Mouse (Mus musculus) effector memory CD4-positive, alpha-beta T cell, adult 5 months (primary cell): Measurements from ENCODE around the gene Nfic. TPM values are rescaled to one million over a fixed set of nuclear protein-coding genes. Genes with fewer than 3 reads are reported as not detected.

Source experiments
- polyA plus RNA-seq: library from polyadenylated mRNA; unstranded; fragments of 100-300 nt; shearing (Covaris generic); gene quantifications from one replicate; pipeline ENCODE4 v1.2.1, GENCODE M21; 2017

The Nfic gene
- polyA plus RNA-seq, result 17.9 TPM

DNA sequence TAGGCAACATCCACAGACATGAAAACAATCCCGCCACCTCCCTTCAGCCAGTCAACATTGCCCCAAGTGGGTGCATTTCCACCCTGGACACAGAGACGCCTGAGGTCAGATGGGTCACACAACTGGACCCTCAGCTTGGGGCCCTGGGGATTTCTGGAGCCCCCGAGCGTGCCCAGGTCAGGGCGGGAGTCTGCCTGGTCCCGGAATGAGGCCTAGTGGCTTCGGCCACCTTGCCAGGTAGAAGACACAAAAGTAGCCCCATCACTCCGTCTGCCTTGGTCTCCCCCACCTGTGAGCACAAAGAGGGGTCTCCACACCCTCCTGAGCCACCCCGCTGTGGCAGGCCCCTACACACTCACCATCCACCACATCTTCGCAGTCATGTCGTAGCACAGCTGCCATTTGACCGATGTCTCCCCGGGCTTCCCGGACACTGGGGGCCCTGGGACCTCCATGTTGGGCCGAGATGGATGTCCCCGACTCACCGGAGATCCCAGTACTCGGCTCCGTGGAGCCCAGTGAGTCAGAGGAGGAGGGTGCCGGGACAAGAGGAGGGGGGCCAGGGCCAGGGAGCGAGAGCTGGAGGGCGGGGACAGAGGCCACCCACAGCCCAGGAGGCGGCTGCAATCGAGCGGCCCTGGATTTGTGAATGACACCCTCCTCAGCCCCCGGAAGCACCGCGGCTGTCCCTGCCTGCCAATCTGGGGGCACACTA is at the start of gene Nfic:
Gene Nfic, minus strand, starts transcription at position 455 of the 715 bp plus-strand sequence.

DNA sequence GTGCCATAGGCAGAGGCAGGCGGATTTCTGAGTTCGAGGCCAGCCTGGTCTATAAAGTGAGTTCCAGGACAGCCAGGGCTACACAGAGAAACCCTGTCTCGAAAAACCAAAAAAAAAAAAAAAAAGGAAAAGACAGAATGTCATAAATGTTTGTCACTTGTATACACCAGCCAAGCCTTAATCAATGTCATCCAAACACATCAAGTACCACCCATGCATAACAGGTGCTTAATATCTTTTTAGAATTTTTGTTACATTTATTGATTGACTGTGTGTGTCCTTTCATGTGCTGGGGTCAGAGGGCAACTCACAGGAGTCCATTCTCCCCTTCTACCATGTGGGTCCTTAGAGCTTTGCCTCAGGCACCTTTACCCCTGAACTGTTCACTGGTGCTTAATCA is 44.6 kb upstream of the Nfic start, which contains the start of gene S1pr4:
Gene S1pr4, minus strand, starts transcription at position 101 of the 400 bp plus-strand sequence.

DNA sequence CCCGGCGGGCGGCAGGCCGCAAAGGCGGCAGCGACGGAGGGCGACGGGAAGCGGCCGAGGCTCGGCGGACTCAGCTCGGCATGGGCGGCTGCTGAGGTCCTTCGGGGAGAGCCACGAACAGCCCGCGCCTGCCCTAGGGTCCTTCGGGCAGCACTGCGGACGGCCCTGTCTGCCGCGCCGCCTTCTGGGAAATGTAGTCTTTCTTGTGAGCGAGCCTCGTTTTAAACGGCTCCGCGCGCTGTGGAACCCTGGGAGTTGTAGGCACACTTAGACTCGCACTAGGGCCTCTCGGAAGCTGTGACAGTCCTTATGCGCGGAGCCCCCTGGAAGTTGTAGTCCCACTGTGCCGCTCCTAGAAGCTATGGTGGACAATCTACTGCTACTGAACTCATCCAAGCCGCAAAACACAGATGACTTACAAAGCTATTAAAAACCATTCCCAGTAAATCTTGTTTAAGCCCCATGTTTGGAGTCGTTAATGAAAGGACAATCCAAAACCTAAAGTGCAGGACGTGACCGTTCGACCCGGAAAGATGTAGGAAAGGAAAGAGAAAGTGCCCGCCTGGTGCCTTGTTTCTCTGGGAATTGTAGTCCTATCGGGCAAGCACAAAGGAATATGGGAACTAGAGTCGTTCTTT is 40.9 kb upstream of the Nfic start, which contains the start of gene Ncln:
Gene Ncln, minus strand, starts transcription at position 129 of the 638 bp plus-strand sequence.

DNA sequence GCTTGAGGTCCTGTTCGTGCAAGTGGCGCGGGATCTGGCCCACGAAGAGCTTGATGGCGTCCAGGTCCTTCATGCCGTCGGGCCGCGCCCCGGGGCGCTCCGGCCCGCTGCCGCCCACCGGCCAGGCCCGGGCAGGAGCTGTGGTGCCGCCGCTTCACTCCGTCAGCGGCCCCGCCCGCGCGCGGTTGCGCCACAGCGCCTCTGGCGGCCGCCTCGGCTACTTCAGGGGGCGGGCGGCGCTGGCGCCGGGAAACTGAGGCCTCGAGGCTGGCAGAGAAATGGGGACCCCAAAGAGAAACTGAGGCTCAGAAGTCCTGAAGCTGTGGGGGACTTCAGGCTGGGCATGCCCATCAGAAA is 27.1 kb upstream of the Nfic start, which contains the start of gene Celf5:
Gene Celf5, minus strand, starts transcription at position 177 of the 357 bp plus-strand sequence.

DNA sequence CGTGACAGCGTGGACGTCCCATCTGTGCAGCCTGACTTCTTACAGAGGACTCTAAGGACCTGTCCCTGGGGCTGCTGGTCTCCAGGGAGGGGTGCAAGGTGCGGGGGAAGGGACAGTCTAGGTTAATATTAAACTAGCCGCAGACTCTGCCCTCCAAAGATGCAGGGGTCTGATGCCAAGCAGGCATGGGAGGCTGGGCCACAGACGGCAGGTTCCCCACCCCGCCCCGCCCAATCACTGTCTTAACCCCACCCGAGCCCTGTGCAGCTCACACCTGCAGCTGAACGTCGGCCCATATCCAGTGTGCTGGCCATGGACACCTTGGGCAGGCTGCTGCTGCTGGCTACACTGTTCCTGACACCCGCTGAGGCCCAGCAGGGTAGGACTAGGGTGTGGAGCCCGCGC is 62.7 kb downstream of the Nfic start, which contains the start of gene Smim24:
Gene Smim24, plus strand, starts transcription at position 271 of the 405 bp plus-strand sequence.

DNA sequence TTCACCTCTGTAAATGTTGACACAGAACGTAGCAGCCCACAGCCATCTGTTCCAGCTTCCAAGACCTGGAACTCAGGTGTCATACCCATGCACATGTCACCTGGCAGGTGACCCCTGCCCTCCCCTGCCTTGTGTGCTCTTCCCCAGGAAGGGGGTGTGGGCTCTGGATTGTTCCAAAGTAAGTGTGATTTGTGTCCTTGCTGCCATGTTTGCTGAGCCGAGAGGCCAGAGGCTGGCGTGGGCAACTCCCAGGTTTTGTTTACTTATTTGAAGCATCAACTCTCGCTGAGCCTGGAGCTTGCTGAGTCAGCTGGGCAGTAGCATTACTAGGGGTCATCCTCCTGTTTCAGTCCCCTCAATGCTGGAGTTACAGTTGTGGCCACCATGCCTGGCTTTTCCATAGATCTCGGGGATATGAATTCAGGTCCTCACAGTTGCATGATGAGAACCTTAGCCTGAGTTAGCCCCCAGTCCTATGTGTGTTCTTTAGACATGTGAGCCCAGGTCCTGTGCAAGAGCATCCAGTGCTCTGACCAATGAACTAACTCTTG is 66.9 kb downstream of the Nfic start, which contains the start of gene Gm48552:
Gene Gm48552, plus strand, starts transcription at position 501 of the 551 bp plus-strand sequence.

DNA sequence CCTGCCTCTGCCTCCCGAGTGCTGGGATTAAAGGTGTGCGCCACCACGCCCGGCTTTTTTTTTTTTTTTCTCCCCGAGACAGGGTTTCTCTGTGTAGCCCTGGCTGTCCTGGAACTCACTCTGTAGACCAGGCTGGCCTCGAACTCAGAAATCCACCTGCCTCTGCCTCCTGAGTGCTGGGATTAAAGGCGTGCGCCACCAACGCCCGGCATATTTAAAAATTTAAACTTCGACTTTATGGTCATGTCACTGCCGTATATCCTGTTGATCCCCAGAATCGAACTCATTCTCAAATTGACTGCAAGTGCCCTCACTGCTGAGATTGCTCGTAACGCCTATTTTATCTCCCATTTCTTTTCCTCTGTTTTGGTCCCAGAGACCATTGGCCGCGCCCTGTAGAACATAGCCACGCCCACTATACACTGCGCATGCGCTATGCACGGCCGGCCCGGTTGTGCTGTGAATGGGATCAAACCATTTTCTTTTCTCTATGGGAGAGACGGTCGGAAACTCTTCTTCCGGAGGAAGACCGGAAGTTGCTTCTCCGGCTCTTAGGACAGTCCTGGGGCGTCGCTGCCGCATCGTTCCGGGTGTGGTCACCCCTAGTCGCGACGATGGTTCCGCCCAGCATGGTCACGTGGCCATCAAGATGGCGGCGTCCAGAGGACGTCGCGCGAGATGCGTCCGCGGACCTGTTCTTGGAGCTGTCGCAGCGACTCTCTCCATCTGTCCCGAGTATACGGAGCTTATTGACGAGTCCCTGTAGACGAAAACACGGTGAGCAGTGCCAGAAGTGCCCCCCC is 71.4 kb downstream of the Nfic start, which contains the start of the genes Dohh and Gm48551:
Gene Dohh, plus strand, starts transcription at position 627 of the 803 bp plus-strand sequence.
Gene Gm48551, plus strand, starts transcription at position 665 of the 803 bp plus-strand sequence.

DNA sequence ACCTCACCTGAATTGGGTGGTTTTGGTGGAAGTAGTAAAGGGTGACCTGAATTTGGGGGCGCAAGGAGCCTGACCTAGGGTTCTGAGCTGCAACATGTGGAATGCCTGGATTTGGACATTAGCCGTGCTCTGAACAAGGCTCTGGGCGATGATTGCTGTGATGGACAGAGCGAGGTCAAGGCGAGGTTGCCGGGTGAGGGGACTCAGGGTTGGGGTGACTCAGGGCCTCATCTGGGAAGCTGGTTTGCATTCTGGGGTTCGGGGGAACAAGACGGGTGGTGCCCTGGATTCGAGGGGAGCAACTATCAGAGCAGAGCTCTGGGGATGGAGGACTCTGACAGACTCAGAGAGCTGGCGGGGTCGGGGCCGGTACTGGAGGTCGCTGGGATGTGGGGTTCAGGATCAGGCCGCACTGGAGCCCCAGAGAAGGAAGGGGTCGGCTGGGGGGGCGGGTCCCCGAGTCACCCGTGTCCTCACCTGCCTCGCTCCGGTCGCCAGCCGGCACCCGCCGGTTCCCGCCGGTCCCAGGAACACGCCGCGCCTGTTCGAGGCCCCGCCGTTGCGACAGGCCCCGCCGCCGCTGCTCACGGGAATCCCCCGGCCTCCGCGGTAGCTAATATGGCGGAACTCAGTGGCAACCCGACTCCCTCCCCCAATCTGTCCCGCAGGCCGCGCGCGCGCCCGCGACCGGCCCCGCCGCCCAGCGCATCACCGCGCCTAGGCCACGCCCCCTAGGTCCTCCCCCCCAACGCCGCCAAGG is 77.5 kb downstream of the Nfic start, which contains the start of gene Fzr1:
Gene Fzr1, minus strand, starts transcription at position 724 of the 760 bp plus-strand sequence.

DNA sequence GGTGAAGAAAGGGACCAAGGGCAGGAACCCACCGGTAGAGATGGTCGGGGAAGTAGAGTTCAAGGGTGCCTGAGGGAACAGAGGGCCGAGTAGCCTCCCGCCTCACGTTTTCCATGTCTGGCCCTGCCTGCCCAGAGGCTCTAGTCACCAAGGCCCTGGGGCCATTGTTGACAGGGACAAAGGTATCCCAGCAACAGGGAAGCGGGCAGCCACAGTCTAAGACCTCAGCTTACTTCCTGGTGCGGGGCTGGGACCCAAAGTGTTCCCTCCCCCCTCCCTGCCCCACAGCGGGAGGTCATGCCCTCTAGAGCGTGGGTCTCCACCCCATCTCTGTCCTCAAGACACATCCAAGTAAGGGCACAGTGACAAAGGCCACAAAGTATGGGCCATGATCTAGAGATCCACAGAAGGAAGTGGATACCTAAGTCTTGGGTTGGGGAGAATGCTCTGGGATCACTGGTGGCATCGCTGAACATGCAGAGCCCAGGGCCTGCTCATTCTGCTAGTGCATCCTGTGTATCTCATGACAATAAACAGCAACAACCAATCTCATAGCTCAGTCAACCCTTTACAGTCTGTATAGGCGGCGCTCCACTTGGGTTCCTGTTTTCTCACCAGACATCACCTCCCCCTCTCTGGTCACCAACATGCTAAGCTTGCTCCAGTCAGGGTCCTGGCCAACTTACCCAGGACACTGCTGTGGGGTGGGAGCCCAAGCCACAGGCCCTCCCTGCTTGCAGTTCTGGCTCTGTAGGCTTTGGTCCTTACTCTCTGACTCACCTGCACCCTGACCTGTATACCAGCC is 89.6 kb downstream of the Nfic start, which contains the start of gene 4930404N11Rik:
Gene 4930404N11Rik, minus strand, starts transcription at position 145 of the 805 bp plus-strand sequence.

DNA sequence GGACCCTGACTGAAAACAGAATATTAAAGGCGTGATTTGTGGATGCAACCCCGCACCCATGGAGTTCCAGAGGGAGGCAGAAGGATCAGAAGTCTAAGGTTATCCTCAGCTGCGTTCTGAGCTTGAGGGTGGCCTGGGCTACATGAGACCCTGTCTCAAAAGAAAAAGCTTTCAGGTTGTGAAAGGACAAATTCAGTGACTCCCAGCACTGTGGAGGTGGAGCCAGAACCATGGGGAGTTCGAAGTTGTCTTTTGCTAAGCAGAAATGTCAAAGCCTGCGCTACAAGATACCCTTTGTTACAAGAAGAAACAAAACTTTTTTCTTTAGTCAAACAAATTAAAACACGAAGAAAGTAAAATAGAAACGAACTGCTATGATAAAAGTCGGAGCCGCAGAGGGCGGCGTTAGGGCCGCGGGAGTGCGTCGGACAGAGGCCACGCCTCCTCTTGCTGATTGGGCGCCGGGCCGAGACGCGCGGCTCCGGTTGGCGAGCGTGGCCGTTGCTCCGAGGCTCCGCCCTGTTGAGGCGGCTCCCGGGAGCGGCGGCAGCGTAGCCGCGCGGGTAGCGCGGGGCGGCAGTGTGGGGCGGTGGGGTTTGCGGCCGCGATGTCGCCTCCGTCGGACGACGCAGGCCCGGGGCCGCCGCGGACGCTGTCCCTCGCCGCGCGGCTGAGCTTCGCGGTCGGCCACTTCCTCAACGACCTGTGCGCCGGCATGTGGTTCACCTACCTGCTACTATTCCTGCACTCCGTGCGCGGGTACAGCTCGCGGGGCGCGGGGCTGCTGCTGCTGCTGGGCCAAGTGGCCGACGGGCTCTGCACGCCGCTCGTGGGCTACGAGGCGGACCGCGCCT is 98.2 kb downstream of the Nfic start, which contains the start of gene Mfsd12:
Gene Mfsd12, plus strand, starts transcription at position 501 of the 854 bp plus-strand sequence.

DNA sequence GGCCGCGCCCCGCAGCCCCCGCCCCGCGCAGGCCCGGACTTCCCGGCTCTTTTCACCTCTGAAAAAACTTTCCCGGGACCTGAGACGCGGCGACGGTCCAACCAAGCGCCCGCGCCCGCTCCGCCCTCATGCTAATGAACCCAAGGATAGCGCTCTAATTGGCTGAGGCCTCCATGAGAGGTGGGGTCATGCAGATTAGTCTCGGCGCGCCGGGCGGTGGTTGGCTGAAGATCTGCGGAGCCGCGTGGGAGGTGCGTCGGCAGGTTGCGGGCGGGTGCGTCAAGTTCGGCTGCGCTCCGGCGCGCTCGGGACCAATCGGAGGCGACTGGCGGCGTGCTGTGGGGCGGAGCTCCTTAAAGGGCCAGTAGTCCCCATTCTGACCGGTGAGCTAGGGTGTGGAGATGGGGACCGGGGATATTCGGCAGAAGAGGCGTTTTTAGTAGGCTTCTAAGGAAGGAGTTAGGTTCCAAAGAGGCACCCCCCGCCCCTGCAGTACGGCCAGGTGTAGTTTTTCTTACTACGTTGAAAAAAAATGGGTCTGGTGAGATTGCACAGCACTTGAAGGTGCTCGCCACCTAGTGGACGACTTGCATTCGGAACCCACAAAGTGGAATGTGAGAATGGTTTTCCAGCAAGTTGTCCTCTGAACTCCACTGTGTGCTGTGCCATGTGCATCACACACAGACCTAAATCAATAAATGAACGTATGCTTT is 104.9 kb downstream of the Nfic start, which contains the start of gene Hmg20b:
Gene Hmg20b, minus strand, starts transcription at position 130 of the 713 bp plus-strand sequence.

Other genes with a start within 250 kb of the Nfic start
- 5.9 TPM for gene Atcay, start 224.8 kb downstream of the Nfic start, polyA plus RNA-seq
- gene Zfr2, start 222.5 kb downstream of the Nfic start, polyA plus RNA-seq, result 5.5 TPM
- 59.6 TPM for gene Matk, start 202.7 kb downstream of the Nfic start, polyA plus RNA-seq
- 146 TPM for gene Mrpl54, start 188.7 kb downstream of the Nfic start, polyA plus RNA-seq
- 40.4 TPM for gene Apba3, start 188.7 kb downstream of the Nfic start, polyA plus RNA-seq
- gene Tjp3, start 164.1 kb downstream of the Nfic start, polyA plus RNA-seq, result 10.0 TPM
- 81.0 TPM for gene Pip5k1c, start 162.7 kb downstream of the Nfic start, polyA plus RNA-seq
- gene Cactin, start 134.5 kb downstream of the Nfic start, polyA plus RNA-seq, result 42.4 TPM
- gene Tbxa2r, start 126.9 kb downstream of the Nfic start, polyA plus RNA-seq, result 14.6 TPM
- gene Gipc3, start 112.4 kb downstream of the Nfic start, polyA plus RNA-seq, result not detected
- gene Hmg20b, start 105.2 kb downstream of the Nfic start, polyA plus RNA-seq, result 27.3 TPM
- gene Mfsd12, start 98.1 kb downstream of the Nfic start, polyA plus RNA-seq, result 3.1 TPM
- not detected for gene 4930404N11Rik, start 89.8 kb downstream of the Nfic start, polyA plus RNA-seq
- gene Fzr1, start 77.1 kb downstream of the Nfic start, polyA plus RNA-seq, result 46.9 TPM
- 41.2 TPM for gene Dohh, start 71.2 kb downstream of the Nfic start, polyA plus RNA-seq
- 1.6 TPM for gene Gm48551, start 71.2 kb downstream of the Nfic start, polyA plus RNA-seq
- gene Gm48552, start 66.6 kb downstream of the Nfic start, polyA plus RNA-seq, result 1.6 TPM
- gene Smim24, start 62.6 kb downstream of the Nfic start, polyA plus RNA-seq, result 1.1 TPM
- not detected for gene Celf5, start 27.1 kb upstream of the Nfic start, polyA plus RNA-seq
- 104 TPM for gene Ncln, start 40.8 kb upstream of the Nfic start, polyA plus RNA-seq
- 64.0 TPM for gene S1pr4, start 44.5 kb upstream of the Nfic start, polyA plus RNA-seq
- gene Gna15, start 68.6 kb upstream of the Nfic start, polyA plus RNA-seq, result 89.2 TPM
- gene Gna11, start 89.6 kb upstream of the Nfic start, polyA plus RNA-seq, result 9.8 TPM
- gene Aes, start 103.9 kb upstream of the Nfic start, polyA plus RNA-seq, result 893 TPM
- gene Tle2, start 118.9 kb upstream of the Nfic start, polyA plus RNA-seq, result 1.2 TPM
- 1.5 TPM for gene Tle6, start 145.4 kb upstream of the Nfic start, polyA plus RNA-seq
- gene BC025920, start 150.6 kb upstream of the Nfic start, polyA plus RNA-seq, result 2.0 TPM
- 7.3 TPM for gene Sirt6, start 172.2 kb upstream of the Nfic start, polyA plus RNA-seq
- gene Ankrd24, start 172.9 kb upstream of the Nfic start, polyA plus RNA-seq, result 2.4 TPM
- gene Gm10778, start 193.4 kb upstream of the Nfic start, polyA plus RNA-seq, result 1.9 TPM
- gene Zfp433, start 249.2 kb upstream of the Nfic start, polyA plus RNA-seq, result 10.5 TPM